Mouse (Mus musculus) embryonic facial prominence, embryonic 12.5 days (tissue): ENCODE data around the gene Camk1d. TPM values are rescaled to one million over a fixed set of nuclear protein-coding genes. Genes with fewer than 3 reads are reported as not detected.
A peak's percentile ranks its signal among the peaks of the same experiment; 100 is the strongest.

ENCODE experiments used
- ATAC-seq: fragments of 200-750 bp; cut with Nextera tagmentation; 2 replicates; pipeline ENCODE4 v1.8.0; 2017; ENCODE audit not compliant: insufficient number of reproducible peaks, insufficient read depth, low FRiP score, low TSS enrichment
- H3K27ac ChIP-seq: fragments of 300-500 bp; sonication (generic); 2 replicates; pipeline ENCODE4 v1.5.1; 2016; ENCODE audit warnings: mild to moderate bottlenecking
- H3K27me3 ChIP-seq: fragments of 300-500 bp; sonication (generic); 2 replicates; pipeline ENCODE4 v1.6.1; 2016; ENCODE audit warnings: mild to moderate bottlenecking, moderate library complexity
- H3K36me3 ChIP-seq: fragments of 300-500 bp; sonication (generic); 2 replicates; pipeline ENCODE4 v1.6.1; 2016; ENCODE audit warnings: mild to moderate bottlenecking
- H3K4me1 ChIP-seq: fragments of 300-500 bp; sonication (generic); 2 replicates; pipeline ENCODE4 v1.6.1; 2016
- H3K4me2 ChIP-seq: fragments of 300-500 bp; sonication (generic); replicated peaks from 2 replicates; pipeline ENCODE4 v1.6.1; 2016; ENCODE audit warnings: mild to moderate bottlenecking, moderate library complexity
- H3K4me3 ChIP-seq: fragments of 300-500 bp; sonication (generic); 2 replicates; pipeline ENCODE4 v1.5.1; 2016; ENCODE audit warnings: mild to moderate bottlenecking
- H3K9ac ChIP-seq: fragments of 300-500 bp; sonication (generic); 2 replicates; pipeline ENCODE4 v1.6.1; 2016; ENCODE audit warnings: mild to moderate bottlenecking, moderate library complexity
- H3K9me3 ChIP-seq: fragments of 300-500 bp; sonication (generic); 2 replicates; pipeline ENCODE4 v1.6.1; 2016; ENCODE audit warnings: mild to moderate bottlenecking, moderate library complexity
- WGBS: fragments of 180-500 bp; shearing (Covaris S2); methylation state at CpG from one replicate; pipeline ENCODE4 v1.1.7; 2016; 5-methylcytosine and 5-hydroxymethylcytosine counted together
- polyA plus RNA-seq: library from polyadenylated mRNA; unstranded; fragments of >200 nt; fragmentation: Nextera tagmentation; extraction: Ambion mirVana; gene quantifications from 2 replicates; pipeline ENCODE4 v1.2.1, GENCODE M21; 2016

The Camk1d gene
- polyA plus RNA-seq, 1 experiment from 2014 or later = 3.4 TPM

DNA sequence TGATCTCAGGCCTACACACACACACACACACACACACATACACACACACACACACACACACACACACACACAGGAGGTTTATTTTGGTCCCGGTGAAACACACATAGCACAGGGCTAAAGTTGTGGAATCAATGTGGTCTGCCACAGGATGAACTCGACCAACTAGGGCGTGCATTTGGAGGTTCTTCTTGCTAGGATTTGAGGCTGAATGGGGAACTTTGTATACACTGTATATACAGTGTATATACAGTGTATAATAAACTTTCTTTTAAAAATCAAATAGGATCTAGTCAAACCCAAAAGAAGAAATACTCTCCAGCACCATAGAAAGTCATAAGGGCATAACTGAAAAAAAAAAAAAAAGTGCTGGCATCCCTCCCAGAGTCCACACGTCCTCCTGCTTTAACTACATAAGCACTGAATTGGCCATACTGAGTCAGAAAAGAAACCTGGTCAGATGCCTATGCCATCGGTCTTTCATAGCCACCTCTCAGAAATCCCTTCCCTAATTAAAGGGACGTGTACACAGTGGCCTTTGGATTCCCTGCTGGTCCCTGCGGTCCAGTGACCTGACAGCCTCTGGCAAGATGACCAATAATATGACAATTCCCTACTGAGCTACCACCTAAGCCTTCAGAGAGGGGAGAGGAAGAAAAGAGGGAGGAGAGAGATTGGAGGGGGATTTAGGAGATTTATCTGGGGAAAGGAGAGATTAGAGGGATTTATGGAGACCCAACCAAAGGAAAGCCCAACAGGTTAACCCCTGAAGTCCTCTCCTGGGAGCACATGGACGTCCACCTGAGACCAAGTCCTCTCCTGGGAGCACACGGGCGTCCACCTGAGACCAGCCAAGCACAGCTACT is 6.2 kb downstream of the Camk1d start:
- H3K27ac ChIP-seq = no peak overlapping the region
- peaks cover 17% of the 10 kb centered on the region for H3K27me3 ChIP-seq
- WGBS = 60% methylated on average over 10 of the region's 10 CpGs
- no peak overlapping the region for H3K4me3 ChIP-seq
- no peak overlapping the region for H3K4me2 ChIP-seq
- no peaks in the 10 kb centered on the region for H3K9me3 ChIP-seq
- H3K36me3 ChIP-seq = no peaks in the 10 kb centered on the region
- H3K9ac ChIP-seq = no peak overlapping the region
- ATAC-seq = no peak
- no peaks in the 10 kb centered on the region for H3K4me1 ChIP-seq

DNA sequence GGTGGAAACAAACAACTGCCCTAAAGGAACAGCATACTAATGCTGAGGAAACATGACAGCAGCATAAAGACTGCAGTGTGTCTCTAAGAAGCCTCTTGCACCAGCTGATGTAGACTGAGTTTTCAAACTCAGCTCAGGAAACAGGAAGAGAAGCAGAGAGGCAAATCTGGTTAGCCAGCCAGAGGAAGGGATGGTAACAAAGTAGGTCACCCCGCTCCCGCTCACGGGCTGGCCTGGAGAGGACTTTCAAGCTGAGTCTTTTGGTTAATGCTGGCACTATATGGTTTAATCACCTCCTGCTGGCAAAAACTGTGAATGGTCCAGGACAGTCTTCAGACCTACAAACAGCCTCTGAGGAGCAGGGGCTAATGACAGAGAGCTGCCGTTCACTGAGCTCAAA is 7.7 kb downstream of the Camk1d start:
- no peak overlapping the region for H3K4me2 ChIP-seq
- no peaks in the 10 kb centered on the region for H3K4me1 ChIP-seq
- peaks cover 3% of the 10 kb centered on the region for H3K27me3 ChIP-seq
- no peak overlapping the region for H3K4me3 ChIP-seq
- 77% methylated on average over 4 of the region's 4 CpGs for WGBS
- H3K9ac ChIP-seq = no peak overlapping the region
- H3K27ac ChIP-seq = no peak overlapping the region
- no peak for ATAC-seq
- no peaks in the 10 kb centered on the region for H3K9me3 ChIP-seq
- H3K36me3 ChIP-seq = no peaks in the 10 kb centered on the region

DNA sequence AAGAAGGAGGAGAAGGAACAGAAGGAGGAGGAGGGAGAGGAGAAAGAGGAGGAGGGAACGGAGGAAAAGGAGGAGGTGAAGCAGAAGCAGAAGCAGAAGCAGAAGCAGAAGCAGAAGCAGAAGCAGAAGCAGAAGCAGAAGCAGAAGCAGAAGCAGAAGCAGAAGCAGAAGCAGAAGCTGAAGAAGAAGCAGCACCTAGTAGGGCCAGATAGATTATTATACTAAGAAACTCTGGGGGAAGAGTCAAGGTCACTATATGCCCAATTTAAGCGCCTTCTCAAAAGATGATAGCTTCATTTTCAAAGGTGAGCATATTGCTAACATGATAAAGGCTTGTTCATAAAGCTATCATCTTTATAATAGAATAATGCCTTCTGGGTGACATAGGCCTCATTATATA is 11.9 kb downstream of the Camk1d start:
- H3K36me3 ChIP-seq = no peaks in the 10 kb centered on the region
- no peak overlapping the region for H3K4me3 ChIP-seq
- no peaks in the 10 kb centered on the region for H3K4me1 ChIP-seq
- ATAC-seq = no peak
- no peak overlapping the region for H3K4me2 ChIP-seq
- H3K9me3 ChIP-seq = no peaks in the 10 kb centered on the region
- H3K27me3 ChIP-seq = no peaks in the 10 kb centered on the region
- H3K9ac ChIP-seq = no peak overlapping the region
- WGBS = 82% methylated on average over 2 of the region's 2 CpGs
- no peak overlapping the region for H3K27ac ChIP-seq

DNA sequence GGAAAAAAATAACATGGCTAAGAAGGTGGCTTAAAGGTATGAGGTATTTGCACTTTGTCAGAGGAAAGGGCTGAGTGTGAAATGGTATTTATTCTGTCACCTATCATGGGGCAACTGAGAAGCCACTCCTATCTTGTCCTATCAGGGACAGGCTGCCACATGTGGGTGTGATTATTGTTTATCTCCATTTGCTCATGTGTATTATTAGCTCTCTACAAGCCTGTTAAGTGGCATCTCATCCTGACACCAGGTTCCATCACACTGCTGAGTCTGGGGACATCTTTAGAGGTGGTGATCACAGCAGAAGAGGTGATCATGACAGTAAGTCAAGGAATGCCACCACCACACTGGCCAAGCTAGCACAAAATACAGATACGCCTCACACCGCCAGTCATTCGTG is 13.4 kb downstream of the Camk1d start:
- WGBS = 98% methylated on average over 3 of the region's 3 CpGs
- Histone ChIP-seq H3K9me3 (no peaks in the 10 kb centered on the region), H3K4me2 (no peak overlapping the region), H3K9ac (no peak overlapping the region), H3K4me3 (no peak overlapping the region), H3K27ac (no peak overlapping the region), H3K27me3 (no peaks in the 10 kb centered on the region), H3K4me1 (no peaks in the 10 kb centered on the region), H3K36me3 (no peaks in the 10 kb centered on the region)
- no peak for ATAC-seq

DNA sequence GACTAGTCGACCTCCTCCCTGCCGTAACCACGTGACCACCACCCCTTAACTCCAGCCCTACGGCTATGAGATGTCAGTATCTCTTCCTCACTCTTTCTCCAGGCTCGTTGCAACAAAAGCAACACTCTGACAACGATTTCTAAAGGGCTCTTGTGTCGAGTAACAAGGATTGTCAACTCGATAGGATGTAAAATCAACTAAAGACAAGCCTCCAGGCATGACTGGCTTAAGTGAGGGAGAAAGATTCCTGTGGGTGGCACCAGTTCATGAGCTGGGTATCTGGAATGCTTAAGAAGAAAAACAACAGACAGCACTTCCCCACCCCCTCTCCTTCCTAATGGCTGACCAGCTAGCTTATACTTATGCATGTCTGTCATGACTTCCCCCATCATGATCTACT is 15.9 kb downstream of the Camk1d start:
- H3K9ac ChIP-seq = no peak overlapping the region
- H3K36me3 ChIP-seq = no peaks in the 10 kb centered on the region
- 41% methylated on average over 8 of the region's 8 CpGs for WGBS
- H3K27ac ChIP-seq = no peak overlapping the region
- H3K27me3 ChIP-seq = no peaks in the 10 kb centered on the region
- H3K9me3 ChIP-seq = no peaks in the 10 kb centered on the region
- H3K4me3 ChIP-seq = no peak overlapping the region
- no peaks in the 10 kb centered on the region for H3K4me1 ChIP-seq
- H3K4me2 ChIP-seq = no peak overlapping the region
- ATAC-seq = no peak

DNA sequence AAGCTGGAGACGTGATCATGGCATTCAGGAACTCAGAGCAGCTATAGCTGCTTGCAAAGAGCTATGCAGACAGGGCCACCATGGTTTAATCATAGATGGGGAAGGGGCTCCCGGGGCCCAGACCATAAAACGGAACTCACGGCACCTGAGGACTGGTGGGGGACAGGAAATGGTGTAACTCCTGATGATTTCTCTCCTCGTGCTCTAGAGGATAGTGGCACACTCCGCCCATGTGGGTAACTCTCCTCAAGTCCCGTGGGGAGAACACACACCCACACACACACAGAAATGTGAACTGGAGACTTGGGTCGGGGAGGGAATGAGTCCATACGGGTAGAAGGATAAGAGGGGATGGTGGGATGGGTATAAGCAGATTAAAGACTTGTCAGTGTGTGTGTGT is 20.2 kb downstream of the Camk1d start:
- Histone ChIP-seq H3K4me3 (no peak overlapping the region), H3K27ac (no peak overlapping the region), H3K27me3 (no peaks in the 10 kb centered on the region), H3K36me3 (no peaks in the 10 kb centered on the region), H3K4me2 (no peak overlapping the region), H3K9ac (no peak overlapping the region), H3K9me3 (no peaks in the 10 kb centered on the region), H3K4me1 (no peaks in the 10 kb centered on the region)
- 0 out of 2 replicates have a peak, but pooled peaks have one; percentile 22 for ATAC-seq
- WGBS = 83% methylated on average over 9 of the region's 9 CpGs

DNA sequence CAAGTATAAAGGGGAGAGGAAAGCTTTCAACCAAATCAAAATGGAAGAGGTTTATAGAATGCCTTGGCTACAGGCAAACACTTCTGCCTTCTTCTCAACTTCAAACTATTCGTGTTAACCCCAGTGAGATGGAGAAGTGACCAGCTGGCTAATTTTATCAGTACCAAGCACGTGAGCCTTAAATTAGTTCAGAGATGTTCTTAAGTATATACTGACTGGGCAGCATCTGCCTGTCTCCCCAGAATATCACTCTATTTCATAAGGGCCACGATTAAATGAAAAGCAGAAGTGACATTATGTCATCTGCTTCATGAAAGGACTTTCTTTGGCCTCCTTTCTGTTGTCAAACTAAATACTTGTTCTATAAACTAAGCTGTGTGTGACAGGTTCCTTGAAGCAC is 22.6 kb downstream of the Camk1d start:
- Histone ChIP-seq H3K27ac (no peak overlapping the region), H3K36me3 (no peaks in the 10 kb centered on the region), H3K27me3 (no peaks in the 10 kb centered on the region), H3K4me3 (no peak overlapping the region), H3K4me2 (no peak overlapping the region), H3K9me3 (no peaks in the 10 kb centered on the region), H3K4me1 (no peaks in the 10 kb centered on the region), H3K9ac (no peak overlapping the region)
- ATAC-seq = no peak
- WGBS = 75% methylated on average over 3 of the region's 3 CpGs

DNA sequence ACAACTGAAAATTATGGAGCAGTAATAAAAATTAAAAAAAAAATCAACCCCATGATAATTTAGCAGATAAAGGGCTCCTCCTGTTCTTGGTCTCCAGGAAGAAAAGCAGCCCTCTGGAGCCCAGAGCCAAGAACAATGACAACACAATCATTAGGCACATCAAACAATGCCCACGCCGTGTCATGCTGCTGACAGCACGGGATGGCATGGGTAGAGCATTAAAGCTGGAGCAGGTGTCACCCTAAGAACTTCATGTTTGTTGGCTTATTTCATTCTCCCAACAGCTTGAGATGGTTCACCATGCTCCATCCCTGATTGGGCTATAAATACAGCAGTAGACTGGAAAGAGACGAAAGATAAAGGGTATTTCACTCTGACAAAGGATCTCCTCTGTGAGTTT is 30.9 kb downstream of the Camk1d start:
- Histone ChIP-seq H3K4me3 (no peak overlapping the region), H3K9me3 (no peaks in the 10 kb centered on the region), H3K4me1 (no peaks in the 10 kb centered on the region), H3K27ac (no peak overlapping the region), H3K27me3 (no peaks in the 10 kb centered on the region), H3K4me2 (no peak overlapping the region), H3K36me3 (no peaks in the 10 kb centered on the region), H3K9ac (no peak overlapping the region)
- ATAC-seq = no peak
- WGBS = 95% methylated on average over 4 of the region's 4 CpGs

DNA sequence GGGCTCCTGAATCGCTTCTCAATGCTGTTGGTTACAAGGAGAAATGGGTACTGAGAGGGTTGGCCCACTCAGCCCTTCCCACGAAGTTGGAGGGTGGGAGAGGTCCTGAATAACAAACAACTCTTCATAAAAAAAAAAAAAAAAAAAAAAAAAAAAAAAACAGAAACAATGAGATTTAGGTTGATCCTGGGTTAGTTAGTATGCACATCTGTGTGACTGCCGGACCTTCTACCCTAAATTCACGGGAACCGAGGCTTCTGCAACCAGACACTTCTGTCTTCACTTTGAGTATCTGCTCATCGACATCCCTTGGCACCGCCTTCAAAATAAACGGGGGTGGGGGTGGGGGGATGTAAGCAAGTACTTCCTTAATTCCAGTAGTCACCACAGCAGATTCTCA is 32.4 kb downstream of the Camk1d start:
- Histone ChIP-seq H3K9me3 (no peaks in the 10 kb centered on the region), H3K4me3 (no peak overlapping the region), H3K4me2 (no peak overlapping the region), H3K9ac (no peak overlapping the region), H3K36me3 (no peaks in the 10 kb centered on the region), H3K27me3 (no peaks in the 10 kb centered on the region), H3K4me1 (no peaks in the 10 kb centered on the region), H3K27ac (no peak overlapping the region)
- 87% methylated on average over 8 of the region's 8 CpGs for WGBS
- ATAC-seq = no peak

DNA sequence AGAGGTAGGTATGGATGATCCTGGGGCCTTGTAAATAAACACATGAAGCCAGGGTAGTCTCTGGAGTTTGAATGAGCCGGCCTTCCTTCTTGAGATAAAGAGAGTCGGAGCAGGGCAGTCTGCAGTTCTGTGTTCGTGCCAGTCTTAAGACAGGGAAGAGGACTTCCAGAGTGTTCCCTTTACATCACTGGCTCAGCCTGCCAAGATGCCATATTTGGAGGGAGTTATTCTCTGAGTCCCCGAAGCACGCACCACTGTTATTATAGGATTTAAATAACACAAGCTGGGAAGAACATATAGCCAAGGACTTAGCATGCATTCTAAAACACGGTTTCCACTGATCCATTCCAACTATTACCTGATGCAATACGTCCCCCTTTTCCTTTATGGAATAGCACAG is 33.0 kb downstream of the Camk1d start:
- Histone ChIP-seq H3K4me3 (no peak overlapping the region), H3K9ac (no peak overlapping the region), H3K9me3 (no peaks in the 10 kb centered on the region), H3K27ac (no peak overlapping the region), H3K4me2 (no peak overlapping the region), H3K36me3 (no peaks in the 10 kb centered on the region), H3K27me3 (no peaks in the 10 kb centered on the region), H3K4me1 (peaks cover 3% of the 10 kb centered on the region; the same call in 1 of the 2 replicates)
- no peak for ATAC-seq
- 80% methylated on average over 7 of the region's 7 CpGs for WGBS

DNA sequence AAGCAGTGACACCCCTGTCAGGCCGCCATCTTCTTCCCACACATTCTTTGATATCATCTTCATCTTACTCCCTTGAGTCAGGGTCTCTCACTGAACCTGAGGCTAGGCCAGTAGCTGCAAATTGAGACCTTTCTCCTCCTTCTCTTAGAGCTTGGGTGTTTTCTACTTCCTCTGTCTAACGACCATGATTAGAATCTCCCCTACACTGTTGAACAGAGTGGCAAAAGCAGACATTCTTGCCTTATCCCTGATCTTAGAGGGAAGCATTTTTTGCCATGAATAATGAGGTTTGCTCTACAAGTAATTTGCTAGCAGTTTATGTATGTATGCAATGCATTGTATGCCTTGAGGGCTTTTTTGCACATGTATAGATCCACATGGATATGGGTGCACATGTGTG is 35.3 kb downstream of the Camk1d start:
- Histone ChIP-seq H3K4me3 (no peak overlapping the region), H3K4me2 (no peak overlapping the region), H3K27ac (no peak overlapping the region), H3K9me3 (no peaks in the 10 kb centered on the region), H3K9ac (no peak overlapping the region), H3K4me1 (peaks cover 3% of the 10 kb centered on the region; the same call in 1 of the 2 replicates), H3K36me3 (no peaks in the 10 kb centered on the region), H3K27me3 (no peaks in the 10 kb centered on the region)
- no peak for ATAC-seq
- WGBS = 82% methylated on average over 2 of the region's 2 CpGs

DNA sequence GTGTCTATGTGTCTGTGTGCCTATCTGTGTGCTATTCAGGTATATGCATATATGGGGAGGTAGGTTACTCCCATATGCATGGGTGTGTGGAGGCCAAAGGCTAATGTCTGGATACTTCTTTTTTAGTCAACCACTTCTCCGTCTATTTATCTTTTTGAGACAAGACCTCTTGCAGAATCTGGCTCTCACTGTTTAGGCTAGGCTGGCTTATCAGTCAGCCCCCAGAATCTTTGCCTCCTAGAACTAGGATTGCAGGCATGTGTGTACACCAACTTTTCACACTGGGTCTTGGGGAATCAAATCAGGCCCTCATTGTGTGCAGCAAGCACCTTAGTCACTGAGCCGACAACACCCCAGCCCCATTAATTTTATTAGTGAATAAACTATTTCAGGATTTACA is 36.8 kb downstream of the Camk1d start:
- 78% methylated on average over 2 of the region's 2 CpGs for WGBS
- no peak for ATAC-seq

More for the DNA sequence above, 36.8 kb downstream of the Camk1d start:
- Histone ChIP-seq H3K9me3 (no peaks in the 10 kb centered on the region), H3K4me2 (no peak overlapping the region), H3K27me3 (no peaks in the 10 kb centered on the region), H3K36me3 (no peaks in the 10 kb centered on the region), H3K4me3 (no peak overlapping the region), H3K27ac (no peak overlapping the region), H3K9ac (no peak overlapping the region), H3K4me1 (peaks cover 3% of the 10 kb centered on the region; the same call in 1 of the 2 replicates)
